Mouse (Mus musculus): ENCODE data around the gene Rab25.
"Not testable (repeated sequence)": the region's sequence is repeated elsewhere in the genome, so short reads cannot be mapped to it uniquely, and the experiment has no call there.

Gene Rab25

GRCm38 (mm10) chr3:88548180-88548917 is at the start of gene Rab25:
Gene Rab25, minus strand, starts transcription at chr3:88548300.
- DNase-seq, result no peak

- DNase-seq, result not testable (repeated sequence)
Measured at GRCm38 (mm10) chr3:88596547-88596946, 48.4 kb upstream of the Rab25 start.

GRCm38 (mm10) chr3:88593893-88594580 is 45.9 kb upstream of the Rab25 start:
- DNase-seq, result no peak

GRCm38 (mm10) chr3:88592942-88593576 is 45.0 kb upstream of the Rab25 start:
- DNase-seq, result no peak

GRCm38 (mm10) chr3:88591950-88592731 is 44.0 kb upstream of the Rab25 start:
- no peak for DNase-seq

GRCm38 (mm10) chr3:88591044-88591443 is 42.9 kb upstream of the Rab25 start:
- no peak for DNase-seq

GRCm38 (mm10) chr3:88590246-88590645 is 42.1 kb upstream of the Rab25 start:
- DNase-seq, result no peak

GRCm38 (mm10) chr3:88586640-88587039 is 38.5 kb upstream of the Rab25 start:
- DNase-seq, result no peak

GRCm38 (mm10) chr3:88585769-88586168 is 37.7 kb upstream of the Rab25 start:
- DNase-seq, result no peak

- peak; percentile 74 for DNase-seq
Measured at GRCm38 (mm10) chr3:88579454-88580117, 31.5 kb upstream of the Rab25 start.

GRCm38 (mm10) chr3:88578498-88579424 is 30.7 kb upstream of the Rab25 start:
- no peak for DNase-seq

- DNase-seq, result not testable (repeated sequence)
Measured at GRCm38 (mm10) chr3:88577846-88578245, 29.7 kb upstream of the Rab25 start.

- no peak for DNase-seq
Measured at GRCm38 (mm10) chr3:88575540-88575939, 27.4 kb upstream of the Rab25 start, which contains the start of gene Ssr2. Gene Ssr2, plus strand, starts transcription at chr3:88575876.

- DNase-seq, result no peak
Measured at GRCm38 (mm10) chr3:88573810-88574209, 25.7 kb upstream of the Rab25 start.

GRCm38 (mm10) chr3:88572835-88573234 is 24.7 kb upstream of the Rab25 start:
- no peak for DNase-seq

- no peak for DNase-seq
Measured at GRCm38 (mm10) chr3:88571856-88572255, 23.8 kb upstream of the Rab25 start.

GRCm38 (mm10) chr3:88570341-88570740 is 22.2 kb upstream of the Rab25 start:
- DNase-seq, result no peak

- no peak for DNase-seq
Measured at GRCm38 (mm10) chr3:88569694-88570093, 21.6 kb upstream of the Rab25 start.

- no peak for DNase-seq
Measured at GRCm38 (mm10) chr3:88569093-88569492, 21.0 kb upstream of the Rab25 start.

GRCm38 (mm10) chr3:88568615-88569014 is 20.5 kb upstream of the Rab25 start:
- no peak for DNase-seq

- DNase-seq, result no peak
Measured at GRCm38 (mm10) chr3:88567892-88568291, 19.8 kb upstream of the Rab25 start.

All from cerebellum, adult 11 months (tissue).